Mouse (Mus musculus) kidney, postnatal 36 days (tissue): ENCODE measurements around the gene Fam166a.

Source experiments
- DNase-seq, 2 experiments: peaks; one replicate each; pipeline ENCODE4 v3.0.0; 2021 to 2022; ENCODE audit warnings: mixed read lengths in 2 of 2

Fam166a gene

DNA sequence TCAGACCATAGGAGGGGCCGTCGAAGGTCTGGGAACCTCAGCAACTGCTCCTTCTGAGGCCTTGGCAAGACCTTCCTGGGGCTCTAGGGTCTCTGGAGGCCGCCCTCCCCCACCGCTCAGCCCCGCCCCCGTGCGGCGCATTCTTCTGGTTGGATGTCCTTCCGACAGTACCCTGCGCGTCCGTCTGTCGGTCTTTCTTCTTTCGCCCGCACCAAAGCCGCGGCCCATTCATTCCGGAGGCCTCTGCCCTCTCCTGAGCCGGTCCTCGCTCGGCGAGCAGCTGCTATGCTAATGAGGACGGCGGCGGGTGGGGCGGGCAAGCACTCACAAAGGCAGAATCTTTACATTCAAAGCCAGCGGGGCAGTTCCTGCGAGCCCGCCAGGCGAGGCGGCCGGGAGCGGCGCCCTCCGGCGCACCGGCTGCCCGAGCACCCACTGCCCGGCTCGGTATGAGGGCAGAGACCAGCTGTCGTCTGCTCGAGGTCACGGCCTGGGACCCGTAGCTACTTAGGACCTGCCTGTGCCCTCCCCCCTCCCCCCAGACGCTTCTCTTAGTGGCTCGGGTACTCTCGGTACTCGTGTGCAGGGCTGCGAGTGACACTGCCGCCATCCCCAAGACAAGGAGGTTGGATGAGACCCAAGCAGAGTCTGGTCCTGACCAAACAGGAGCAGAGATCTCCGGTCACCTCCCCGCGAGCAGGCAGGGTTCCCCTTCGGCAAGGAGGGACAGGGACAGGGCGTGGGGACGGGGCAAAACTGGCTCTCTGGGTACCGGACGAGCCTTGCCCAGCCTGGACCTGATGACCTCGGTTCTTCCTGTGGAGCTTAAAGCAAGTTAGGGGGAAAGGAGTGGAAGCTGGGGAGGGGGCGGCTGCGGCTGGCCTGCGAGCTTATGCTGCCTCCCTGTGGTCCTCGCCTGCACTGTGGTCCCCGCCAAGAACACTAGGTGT, 32.6 kb upstream of the Fam166a start:
- peak; percentile 58 to 74 for DNase-seq

DNA sequence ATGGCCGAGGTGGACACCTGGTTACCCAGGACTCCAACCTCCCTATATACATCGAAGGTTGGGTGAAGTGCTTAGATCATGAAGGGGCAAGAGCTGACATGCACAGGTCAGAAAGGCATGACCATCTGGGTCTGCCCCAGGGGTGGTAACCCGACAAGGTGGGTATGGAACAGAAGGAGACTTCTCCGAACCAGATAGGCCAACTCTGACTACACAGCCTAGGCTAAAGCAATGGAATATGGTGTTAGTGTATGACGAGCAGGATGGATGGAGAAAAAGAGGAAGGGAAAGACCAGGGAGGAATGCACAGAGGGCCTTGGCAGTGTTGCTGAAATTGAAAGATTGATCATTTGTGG, 32.0 kb upstream of the Fam166a start:
- DNase-seq: no peak

DNA sequence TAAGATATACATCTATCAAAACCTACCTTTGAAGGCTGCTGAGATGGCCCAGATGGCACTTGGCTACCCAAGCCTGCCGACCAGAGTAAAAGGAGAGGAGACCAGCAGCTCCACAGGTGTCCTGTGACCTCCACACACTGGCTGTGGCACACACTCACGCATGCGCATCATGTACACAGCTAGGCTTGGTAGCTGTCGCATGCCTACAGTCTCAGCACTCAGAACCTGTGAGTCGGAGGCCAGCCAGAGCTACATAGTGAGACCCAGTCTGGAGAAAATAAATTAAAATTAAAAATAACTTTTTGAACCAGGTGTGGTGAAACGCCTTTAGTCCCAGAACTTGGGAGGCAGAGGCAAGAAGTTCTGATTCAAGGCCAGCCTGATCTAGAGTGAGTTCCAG, 30.7 kb upstream of the Fam166a start:
- DNase-seq: no peak

DNA sequence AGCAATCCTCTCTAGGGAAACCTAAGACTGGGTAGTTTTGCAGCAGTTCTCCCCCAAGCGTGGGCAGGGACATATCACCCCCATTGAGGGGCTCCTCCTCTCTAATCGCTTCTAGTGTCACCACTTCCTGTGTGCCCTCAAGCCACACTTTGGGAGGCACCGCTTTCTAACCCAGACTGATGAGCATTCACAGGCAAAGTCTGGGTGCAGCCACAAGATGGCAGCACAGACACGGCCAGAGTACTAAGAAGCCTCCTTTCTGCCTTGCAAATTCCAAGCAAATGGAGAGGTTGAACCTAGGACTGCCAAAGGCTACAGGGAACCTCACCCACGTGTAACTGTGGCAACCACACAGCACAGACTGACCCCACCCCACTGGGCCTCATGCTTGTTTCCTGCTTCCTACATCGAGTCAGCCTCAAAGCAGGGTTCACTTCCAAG, 25.2 kb upstream of the Fam166a start:
- DNase-seq: peak; percentile 92 to 93

DNA sequence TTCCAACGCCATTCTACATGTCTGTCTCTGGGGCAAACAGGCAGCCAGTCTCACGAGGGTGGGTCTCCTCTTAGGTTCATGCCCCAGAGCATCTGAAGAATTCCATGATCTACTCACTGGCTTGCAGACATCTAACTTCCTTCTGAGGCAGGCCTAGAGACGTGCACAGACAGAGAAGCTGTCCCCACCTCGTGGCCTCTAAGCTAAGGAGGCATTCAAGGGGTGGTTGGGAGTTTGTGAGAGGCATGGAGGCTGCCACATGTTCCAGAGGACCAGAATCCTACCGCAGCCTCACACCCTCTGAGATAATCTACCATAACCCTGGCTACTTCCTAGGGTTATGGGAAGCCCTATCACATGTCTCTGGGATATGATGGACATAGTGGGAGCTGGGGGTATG, 24.5 kb upstream of the Fam166a start:
- no peak for DNase-seq

DNA sequence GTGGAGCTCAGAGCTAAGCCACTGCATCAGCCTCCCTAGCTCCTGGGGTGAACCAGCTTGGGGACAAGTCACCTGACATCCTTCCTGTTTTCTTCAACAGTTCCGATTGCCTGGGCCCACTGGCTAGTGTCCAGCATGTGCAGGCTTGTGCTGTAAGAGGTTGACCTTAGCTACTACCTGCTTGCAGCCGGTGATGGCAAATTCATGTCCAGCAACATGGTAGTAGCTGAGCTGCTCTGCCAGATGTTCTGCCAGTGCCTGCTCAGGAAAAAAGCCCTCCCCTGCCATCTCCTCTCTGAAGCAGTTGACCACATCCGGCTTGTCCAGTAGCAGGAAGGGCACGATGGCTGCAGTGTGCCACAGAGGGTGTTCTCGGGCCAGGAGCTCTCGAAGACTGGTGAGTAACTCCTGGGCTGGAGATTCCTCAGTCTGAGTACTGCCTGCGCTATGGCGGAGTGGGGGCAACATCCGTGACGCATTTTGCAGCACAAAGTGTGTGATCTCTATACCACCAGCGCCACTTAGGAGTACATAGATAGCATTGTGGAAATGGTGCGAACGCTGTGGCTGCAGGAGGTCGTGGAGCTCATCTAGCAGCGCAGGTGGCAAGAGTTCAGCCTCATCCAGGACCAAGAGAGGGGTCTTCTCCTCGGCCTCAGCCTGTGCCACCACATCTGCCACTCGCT, 23.9 kb upstream of the Fam166a start:
- DNase-seq: peak in 1 of 2 experiments; percentile 42

DNA sequence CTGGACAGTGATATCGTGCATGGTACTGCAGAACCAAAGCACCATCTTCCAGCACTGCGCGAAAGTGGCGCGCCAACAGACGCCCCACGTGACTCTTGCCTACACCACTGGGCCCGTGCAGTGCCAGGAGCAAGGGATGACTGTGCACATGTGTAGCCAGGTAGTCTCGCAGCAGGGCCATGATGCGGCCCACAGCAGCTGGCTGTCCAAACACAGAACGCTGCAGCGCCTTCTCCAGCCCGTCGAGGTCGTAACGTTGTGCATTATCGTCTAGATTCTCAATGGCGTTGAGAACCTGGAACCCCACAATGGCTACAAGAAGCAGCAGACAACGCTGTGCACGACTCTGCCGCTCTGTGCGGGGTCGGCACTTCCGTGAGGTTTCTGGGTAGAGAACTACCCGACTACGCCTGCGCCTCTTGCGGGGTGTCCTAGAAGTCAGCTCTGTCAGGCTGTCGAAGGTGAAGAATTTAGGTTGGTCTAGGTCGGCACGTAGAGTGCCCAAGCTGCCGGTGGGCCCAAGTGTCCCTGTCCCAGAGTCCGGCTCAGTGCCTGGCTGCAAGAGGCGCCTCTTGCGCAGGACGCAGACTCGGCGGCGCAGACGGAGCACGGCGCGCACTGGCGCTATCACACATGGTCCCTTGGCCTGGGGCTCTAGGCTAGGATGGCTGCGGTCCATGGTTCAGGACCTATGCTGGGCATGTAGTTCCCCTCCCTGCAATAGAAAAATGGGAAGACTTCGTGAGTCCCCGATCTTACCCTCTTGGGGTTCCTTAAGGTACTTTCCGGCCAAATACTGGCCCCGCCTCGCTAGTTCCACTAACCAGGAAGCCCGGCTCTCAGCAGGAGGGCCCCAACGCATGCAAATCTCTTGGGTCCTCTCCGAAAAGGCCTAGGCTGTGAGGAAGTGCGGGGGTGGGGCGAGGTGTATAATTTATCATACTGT, 23.1 kb upstream of the Fam166a start:
- peak; percentile 89 to 90 for DNase-seq

DNA sequence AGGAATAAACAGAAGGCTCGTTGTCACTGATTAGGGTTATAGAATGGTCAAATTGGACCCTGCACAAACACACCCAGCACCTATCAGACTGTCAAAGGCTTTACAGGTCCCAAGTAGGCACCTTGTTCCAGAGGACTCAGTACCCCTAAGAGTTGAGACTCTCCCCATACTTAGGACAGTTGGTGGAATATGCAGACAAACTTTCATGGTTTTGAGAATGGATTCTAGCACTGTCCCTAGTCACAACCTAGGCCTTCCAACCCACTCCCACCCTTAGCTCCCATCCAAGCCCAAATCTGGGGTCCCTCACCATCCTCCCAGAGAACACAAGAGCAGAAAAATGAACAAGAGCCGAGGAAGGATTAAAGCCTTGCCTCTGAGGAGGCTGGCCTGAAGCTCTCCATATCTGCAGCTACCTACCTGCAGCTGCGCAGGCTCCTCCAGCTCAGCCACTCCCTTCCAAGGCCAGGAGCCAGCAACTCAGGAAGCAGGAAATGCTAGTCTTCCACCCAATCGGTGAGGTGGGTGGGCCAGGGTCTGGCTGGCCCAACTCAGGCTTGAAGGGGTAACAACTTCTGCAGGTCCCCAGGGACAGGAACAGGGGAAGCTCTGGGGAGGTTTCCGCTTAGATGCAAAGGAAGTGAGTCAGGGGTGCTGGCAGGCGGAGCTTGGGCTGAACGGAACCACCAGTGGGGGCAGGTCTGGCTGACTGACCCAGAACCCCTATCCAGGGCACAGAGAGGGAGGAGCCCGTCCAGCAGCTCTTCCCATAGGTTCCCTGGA, 22.2 kb upstream of the Fam166a start, which contains the start of gene Tor4a:
TSS of gene Tor4a (minus strand) at position 715 of the 783 bp plus-strand sequence.
- DNase-seq: peak; percentile 89 to 94

DNA sequence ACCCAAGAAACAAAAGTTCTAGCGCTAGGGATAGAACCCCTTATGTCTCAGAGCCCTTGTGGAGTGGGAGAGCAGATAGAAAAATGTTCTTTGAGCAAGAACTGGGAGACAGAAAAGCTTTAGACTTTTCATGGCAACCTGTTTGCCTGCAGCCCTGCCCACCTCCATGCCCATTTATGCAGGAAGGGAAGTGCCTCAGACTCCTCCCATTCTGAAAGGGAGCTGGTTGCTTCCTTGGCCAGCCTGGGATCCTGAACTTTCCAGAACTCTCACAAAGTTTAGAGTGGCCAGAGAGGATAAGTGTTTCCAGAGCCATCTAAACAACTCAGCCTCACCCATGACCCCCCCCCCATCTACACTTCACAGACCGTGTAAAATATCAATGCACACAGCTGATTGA, 21.4 kb upstream of the Fam166a start:
- peak in 1 of 2 experiments; percentile 40 for DNase-seq

DNA sequence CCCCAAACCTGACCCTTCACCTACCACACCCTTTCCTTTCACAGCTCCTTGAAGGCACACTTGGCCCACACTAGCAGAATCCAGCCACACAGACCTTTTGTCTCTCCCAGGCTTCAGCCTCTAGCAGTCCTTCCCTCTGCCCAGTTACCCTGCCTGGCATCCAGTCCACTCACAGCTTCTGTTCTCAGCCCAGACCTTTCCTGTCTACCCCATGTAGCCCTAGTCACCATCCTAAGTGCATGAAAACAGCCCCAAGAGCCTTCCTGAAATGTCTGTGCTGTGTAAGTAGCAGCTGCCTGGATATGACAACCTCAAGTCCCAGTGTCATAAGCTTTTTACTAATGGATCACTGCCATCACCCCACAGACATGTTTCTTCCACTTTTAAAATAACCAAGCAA, 20.6 kb upstream of the Fam166a start:
- no peak for DNase-seq

DNA sequence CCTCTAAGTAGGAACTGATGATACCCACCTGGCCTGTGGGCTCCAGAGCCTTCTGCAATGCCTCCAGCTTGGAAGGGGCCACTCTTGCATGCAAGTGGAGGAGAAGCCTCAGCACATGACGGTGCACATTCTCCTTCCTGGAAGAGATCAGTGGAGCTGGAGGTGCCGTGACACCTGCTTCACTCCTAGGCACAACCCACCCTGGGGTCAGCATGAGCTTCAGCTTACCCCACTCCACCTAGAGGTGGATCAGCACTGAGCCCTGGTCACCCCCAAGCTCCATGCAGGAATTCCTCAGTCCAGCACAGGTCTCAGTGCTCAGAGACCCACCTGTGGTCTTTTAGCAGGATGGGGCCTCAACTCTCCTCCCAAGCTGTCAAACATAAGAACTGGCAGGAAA, 17.9 kb upstream of the Fam166a start:
- no peak for DNase-seq

DNA sequence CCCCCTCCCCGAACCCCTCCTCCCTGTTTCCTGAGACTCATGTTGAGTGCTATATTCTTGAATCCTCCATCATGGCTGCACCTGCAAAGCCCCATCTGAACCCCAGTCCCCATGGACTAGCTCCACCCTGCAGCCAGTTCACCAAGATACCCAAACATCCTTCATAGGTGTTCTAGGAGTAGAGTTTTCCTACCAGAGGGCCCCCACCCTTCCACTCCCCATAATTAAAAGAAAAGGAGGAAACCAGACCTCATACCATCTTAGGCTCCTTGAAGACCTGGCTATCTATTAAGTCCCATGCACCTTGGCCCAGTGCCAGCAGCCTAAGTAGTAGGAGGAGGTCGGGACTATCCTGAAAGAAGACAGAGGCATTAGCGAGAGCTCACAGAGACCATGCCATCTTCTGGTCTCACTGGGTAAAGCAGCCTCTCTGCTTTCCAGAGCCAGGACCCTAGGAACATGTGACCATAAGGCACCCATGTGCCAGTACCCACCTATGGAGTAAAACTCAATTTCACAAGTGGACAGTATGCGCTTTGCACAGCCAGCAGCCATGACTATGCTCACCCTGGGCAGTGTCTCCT, 14.8 kb upstream of the Fam166a start:
- peak in 1 of 2 experiments; percentile 61 for DNase-seq

DNA sequence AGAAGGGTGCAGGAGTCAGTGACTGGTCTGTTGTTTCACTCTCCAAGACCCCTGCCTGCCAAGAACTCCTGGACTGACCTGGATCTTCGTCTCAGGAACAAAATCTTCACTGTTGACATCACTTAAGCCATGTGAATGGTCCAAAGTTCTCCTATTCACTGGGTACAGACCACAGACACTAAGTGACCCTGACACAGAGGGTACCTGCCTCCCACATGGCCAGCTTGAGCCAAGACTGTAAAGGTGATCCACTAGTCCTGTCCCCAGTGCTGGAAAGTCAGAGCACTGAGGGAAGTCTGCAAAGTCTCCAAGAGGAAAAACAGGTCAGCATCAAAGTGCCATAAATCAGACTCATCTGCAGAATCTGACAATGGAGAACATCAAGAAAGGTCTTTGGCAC, 11.0 kb upstream of the Fam166a start:
- peak in 1 of 2 experiments; percentile 36 for DNase-seq

DNA sequence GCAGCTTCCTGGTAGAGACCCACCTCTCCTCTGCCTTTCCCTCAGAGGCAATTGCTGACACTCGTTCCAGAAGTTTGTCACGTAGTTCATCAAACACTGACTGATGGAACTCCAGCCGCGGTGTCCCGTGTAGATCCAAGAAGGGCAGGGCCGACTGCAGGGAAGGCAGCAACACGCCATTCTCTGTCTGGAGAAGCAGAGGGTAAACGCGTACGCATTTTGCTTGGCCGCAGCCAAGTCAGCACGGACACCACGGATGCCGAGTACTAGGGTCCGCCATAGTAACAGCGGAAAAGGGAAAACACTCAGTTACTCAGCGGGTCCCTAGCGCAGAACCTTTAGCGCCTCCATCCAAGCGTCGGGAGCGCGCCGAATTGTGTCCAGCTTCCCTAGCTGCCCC, 7.9 kb upstream of the Fam166a start:
- peak in 1 of 2 experiments; percentile 27 for DNase-seq

DNA sequence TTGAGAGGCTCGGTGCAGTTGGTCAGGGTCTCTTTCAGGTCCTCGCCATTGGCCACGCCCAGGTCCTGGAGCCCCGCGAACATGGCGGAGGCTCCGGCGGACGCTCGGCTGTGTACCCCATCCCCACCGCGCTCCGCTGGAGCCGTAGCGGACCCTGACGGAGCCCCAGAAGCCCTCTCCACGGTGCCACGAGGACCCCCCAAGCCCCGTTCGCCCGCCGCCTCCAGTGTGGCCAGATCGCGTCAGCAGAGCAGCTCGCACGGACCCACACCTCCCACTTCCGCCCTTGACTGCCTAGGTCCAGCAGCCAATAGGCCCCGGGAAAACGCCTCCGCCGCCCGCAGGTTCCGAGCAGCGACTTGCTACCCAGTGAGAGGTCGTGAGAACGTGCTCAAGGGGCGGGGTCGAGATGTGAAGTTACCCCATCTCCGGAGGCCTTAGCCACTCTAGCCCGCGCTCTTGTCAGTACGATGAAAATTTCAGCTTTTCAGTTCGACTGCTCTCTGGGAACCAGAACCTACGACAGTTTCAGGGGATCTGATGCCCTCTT, 7.3 kb upstream of the Fam166a start, which contains the start of gene Nelfb:
TSS of gene Nelfb (minus strand) at position 369 of the 550 bp plus-strand sequence.
- peak; percentile 93 to 95 for DNase-seq

DNA sequence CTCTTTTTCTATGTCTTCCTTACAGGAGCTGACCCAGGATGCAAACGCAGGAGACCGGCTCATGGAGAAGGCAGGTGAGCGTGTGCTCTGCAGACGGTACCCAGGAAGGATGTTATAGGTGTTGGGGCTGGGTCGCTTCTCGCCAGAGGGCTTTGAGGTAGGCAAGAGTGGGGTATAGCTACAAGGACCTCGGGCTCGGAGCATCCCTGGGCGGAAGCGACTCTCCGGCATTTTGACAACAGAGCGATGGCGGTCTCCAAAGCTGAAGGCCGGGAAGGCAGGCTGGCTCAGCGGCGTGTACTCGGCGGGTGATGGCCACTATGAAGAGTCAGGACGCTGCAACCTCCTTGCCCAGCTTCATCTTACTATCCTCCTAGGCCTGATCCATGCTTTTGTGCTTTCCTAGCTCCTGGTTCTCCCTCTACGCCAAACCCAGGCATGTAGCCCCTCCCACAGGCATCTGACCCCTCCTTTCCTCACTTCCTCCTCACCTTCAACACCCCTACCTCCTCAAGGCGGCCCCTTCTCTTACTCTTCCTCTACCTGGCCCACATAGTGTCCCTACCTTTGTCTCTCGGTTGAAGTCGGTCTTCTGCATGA, 5.2 kb upstream of the Fam166a start:
- no peak for DNase-seq

DNA sequence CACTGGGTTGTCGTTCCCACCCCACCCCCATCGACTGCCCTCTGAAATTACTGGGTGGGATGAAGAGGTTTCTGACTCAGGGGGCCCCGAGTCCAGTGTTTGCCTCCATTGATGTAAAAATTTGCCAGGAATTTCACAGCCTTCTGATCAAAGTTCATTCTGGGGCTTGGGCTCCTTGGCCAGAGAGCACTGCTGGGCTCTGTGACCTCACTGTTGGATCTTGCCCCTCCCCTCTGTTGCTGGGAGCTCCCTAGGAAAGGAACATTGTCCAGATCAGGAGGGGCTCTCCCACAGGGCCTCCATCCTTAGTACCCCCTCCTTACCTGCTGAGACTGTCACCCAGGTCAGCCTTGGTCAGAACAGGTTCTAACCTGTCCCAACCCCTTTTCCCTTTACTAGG, 4.1 kb upstream of the Fam166a start, which contains the start of gene Stpg3:
TSS of gene Stpg3 (minus strand) at position 194 of the 400 bp plus-strand sequence.
- DNase-seq: peak; percentile 72 to 80

DNA sequence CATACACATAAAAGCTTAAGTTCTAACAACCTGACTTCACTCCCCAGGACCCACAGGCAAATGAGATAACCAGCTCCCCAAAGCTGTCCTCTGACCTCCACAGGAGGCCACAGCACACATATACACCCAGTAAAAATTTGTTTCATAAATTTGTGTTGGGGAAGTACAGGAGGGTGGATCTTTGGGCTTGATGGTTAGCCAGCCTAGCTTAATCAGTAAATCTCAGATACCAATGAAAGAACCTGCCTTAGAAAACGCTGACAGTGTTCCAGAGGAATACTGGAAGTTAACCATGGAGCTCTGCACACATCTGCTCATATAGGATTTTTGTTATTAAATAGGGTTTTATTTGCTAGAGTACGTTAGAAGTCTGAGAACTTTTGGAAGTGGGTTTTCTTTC, 879 bp upstream of the Fam166a start:
- DNase-seq: no peak

DNA sequence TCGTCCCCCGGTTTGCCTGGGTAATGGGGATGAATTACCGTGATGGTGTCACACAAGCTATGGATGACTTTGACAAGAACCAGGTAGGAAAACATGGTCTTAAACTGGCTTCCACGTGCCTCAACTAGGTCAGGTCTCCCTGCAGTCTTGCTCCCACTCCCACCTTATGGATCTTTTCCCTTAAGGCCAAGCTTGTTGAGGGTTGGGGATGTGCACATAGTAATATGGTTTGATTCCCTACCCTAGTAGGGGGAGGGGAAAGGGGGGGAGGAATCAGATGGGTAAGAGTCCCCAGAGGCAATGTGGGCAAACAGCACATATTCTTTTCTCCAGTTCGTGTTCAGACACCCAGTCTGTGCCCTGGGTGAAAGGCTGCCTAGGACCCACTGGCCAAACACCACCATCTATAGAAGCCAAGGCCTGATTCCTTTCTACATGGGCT, 2.8 kb downstream of the Fam166a start:
- no peak for DNase-seq
